Mouse (Mus musculus) megakaryocyte, adult 5-6 weeks (primary cell): ENCODE data around the gene C87436. TPM values are rescaled to one million over a fixed set of nuclear protein-coding genes. Genes with fewer than 3 reads are reported as not detected.
"Not testable (repeated sequence)": the region's sequence is repeated elsewhere in the genome, so short reads cannot be mapped to it uniquely, and the experiment has no call there.

Source experiments
- ATAC-seq: 2 replicates; pipeline ENCODE4 v1.8.0; 2016; ENCODE audit warnings: mild to moderate bottlenecking, inconsistent platforms; ENCODE audit not compliant: poor library complexity, severe bottlenecking
- total RNA-seq, 2 experiments: library from RNA; stranded (forward) in 1 of 2; stranded (reverse) in 1 of 2; fragments of 153-499, 151-499 nt in 1 of 2; fragments of 221-1000, 200-1000 nt in 1 of 2; gene quantifications; 2 replicates each; pipeline versions ENCODE4 v1.2.3 to v1.2.4; 2015 to 2017

C87436 gene
- total RNA-seq, 2 experiments from 2014 or later, result 23.5 to 34.1 TPM

GRCm38 (mm10) chr6:86480189-86480831 is 42.1 kb downstream of the C87436 start:
- ATAC-seq, result peak; percentile 46

- ATAC-seq, result no peak
These were observed 43.7 kb downstream of the C87436 start for GRCm38 (mm10) chr6:86481871-86482270.

GRCm38 (mm10) chr6:86485943-86486640 is 47.9 kb downstream of the C87436 start:
- no peak for ATAC-seq

- peak; percentile 85 for ATAC-seq
These were observed 49.4 kb downstream of the C87436 start for GRCm38 (mm10) chr6:86487358-86488148.

DNA sequence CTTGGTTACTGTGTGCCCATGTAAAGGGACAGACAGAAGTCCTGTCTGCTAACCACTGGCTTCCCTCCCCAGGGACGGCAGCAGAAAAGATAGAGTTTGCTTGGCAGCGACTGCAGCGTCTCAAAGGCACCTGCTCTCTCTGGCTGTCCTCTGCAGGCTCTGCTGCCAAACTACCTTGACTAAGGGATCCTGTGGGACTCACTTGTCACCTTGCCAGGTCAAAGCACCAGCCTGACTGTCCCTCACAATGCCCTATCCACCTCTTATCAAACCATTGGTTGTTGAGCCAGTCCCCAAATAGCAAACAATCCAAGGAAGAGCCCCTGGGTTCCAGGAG is 49.9 kb downstream of the C87436 start:
- no peak for ATAC-seq

DNA sequence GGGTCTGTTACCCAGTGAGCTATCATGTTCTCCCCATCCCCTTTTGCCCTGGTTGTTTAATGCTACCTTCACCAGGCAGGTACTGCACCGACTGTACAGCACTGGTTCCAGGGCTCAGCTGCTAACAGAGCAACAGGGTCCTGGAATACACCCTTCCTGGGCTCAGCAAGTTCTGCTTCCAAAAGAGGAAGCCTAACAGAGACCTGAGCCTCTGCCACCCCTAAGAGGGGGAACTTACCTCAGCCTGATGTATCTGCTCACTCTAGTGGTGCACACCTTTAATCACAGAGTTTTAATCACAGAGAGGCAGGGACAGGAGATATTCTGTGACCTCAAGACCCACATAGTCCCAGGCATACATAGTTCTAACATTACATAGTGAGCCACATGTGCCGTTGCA is 51.8 kb downstream of the C87436 start:
- peak; percentile 51 for ATAC-seq

DNA sequence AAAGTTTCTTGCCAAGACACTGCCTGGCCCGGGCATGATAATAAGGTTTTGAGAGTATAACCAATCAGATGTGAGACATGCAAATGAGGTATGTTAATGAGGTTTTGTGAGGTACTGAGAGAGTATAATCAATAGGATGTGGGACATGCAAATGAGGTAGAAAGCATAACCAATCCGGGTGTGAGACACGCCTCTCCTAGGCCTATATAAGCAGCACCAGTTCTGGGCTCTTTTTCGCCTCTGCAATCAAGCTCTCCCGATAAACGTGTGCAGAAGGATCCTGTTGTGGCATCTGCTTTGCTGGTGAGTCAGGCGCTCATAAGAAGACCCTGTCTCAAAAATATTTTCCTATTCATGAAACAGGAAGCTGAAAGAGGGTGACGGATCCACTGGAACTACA is 52.2 kb downstream of the C87436 start:
- ATAC-seq, result not testable (repeated sequence)

GRCm38 (mm10) chr6:86493469-86494263 is 55.5 kb downstream of the C87436 start:
- peak; percentile 62 for ATAC-seq

GRCm38 (mm10) chr6:86494767-86495166 is 56.6 kb downstream of the C87436 start:
- no peak for ATAC-seq

GRCm38 (mm10) chr6:86495661-86496060 is 57.5 kb downstream of the C87436 start:
- ATAC-seq, result no peak

- ATAC-seq, result no peak
These were observed 58.0 kb downstream of the C87436 start for GRCm38 (mm10) chr6:86496127-86496526.

DNA sequence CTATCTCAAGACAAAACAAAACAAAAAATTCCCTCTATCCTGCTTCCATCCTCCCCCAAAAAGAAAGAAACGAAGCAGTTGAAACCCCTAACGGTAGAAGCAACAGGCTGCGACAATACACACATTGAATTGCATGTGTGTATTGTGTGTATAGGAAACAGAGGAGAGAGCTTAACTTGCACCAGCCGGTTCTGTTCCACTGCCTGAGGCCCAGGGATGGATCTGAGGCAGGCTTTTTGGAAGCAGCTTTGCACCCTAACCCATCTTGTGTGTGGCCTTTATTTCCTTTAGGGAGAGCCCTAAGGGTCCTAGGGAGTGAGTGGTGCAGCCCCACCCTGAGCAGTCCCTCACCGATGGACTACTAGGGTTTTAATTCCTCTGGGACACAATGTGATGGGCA is 58.4 kb downstream of the C87436 start:
- no peak for ATAC-seq

- ATAC-seq, result peak; percentile 48
These were observed 59.1 kb downstream of the C87436 start for GRCm38 (mm10) chr6:86497071-86497815.

DNA sequence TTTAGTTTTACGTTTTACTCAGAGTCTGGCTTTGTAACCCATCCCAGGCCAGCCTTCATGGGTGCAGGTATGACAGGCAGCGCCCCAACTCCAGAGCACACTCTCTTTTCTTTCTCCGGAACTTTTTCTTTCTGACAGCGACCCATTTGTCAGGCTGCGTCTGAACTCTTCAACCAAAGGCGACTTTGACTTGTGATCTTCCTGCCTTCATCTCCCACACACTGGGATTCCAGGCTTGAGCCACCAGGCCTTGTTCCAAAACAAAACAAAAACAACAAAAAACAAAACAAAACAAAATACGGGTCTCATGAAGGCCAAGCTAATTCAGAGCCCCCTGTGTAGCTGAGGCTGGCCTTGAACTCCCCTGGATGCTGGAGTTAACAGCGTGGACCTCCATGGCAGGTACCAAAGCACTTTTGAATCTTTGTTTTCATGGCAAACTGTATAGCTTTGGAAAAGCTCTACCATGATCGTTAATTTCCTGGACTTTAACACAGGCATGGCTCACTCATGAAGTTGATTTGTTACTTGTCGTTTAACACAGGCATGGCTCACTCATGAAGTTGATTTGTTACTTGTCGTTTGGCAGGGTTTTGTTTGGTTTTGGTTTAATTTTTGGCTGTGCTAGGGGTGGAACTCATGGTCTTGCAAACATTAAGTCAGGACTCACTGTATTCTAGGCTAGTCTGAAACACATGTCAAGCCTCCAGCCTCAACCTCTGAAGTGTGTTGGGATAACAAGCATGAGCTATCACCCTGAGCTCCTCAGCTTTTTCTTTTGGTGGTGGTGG is 60.0 kb downstream of the C87436 start:
- ATAC-seq, result no peak

DNA sequence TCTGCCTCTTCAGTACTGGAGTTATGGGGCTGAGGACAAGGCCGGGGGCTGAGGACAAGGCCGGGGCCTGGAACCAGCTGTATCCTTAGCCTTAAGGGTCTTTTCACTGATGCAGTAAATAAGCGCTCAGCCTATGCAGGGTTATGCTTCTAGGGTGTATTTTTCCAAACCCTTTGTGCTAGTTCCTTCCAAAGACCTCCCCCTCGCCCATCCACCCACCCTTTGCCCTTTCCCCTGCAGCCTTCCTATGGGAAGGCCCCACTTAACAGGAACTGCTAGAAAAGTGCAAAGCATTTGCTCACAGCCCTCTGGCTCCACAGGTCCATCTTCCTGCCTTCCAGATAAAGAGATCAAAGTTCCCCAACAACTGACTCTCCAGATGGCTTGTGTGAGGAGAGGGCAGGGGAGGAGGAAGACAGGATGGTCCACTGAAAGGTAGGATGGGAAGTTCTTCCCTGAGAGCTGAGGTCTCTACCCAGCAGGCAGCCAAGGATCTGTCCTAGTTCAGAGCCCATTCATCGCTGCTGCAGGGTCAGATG is 61.5 kb downstream of the C87436 start:
- no peak for ATAC-seq

DNA sequence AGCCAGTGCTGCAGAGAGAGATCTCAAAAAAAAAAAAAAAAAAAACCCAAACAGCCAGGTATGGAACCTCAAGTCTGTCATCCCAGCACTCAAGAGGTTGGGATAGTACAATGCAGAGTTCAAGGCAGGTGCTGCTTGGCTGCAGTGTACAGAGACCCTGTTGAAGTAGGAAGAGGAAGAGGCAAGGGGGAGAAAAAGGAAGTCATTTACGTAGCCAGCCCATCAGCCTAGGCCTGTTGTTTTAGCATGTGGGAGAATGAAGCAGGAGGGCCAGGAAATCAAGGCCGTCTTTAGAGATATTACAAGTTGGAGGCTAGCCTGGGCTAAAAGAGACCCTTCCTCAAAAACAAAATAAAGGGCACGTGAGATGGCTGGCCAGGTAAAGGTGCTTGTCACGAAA is 65.3 kb downstream of the C87436 start:
- ATAC-seq, result peak; percentile 80

- ATAC-seq, result no peak
These were observed 67.5 kb downstream of the C87436 start for GRCm38 (mm10) chr6:86505671-86506070.

DNA sequence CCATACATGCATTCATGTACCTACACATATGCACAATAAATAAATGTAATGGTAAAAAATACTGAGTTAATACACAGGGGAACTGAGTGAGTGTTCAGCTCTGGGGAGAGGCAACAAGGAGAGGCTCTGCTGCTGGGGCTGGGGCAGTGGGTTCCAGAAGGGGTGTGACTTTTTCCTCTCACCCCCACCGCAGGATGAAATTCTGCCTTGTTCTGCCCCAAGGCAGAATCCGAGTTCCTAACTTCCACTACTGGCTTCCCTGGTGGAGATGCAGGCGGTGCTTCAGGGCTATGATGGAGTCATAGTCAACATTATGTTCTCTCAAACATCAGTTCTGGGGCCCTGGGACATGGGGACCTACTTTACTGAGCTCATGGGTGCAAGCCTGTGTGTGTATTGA is 68.1 kb downstream of the C87436 start:
- ATAC-seq, result no peak

GRCm38 (mm10) chr6:86507116-86507515 is 68.9 kb downstream of the C87436 start:
- no peak for ATAC-seq
